Mouse (Mus musculus): ENCODE data around the gene Srpk1. TPM values are rescaled to one million over a fixed set of nuclear protein-coding genes. Genes with fewer than 3 reads are reported as not detected.

Srpk1 gene
- polyA plus RNA-seq, 1 experiment from 2014 or later, result 55.2 TPM

- Histone ChIP-seq H3K4me1 (replicated peaks; ENCODE audit: control insufficient read depth, insufficient read depth, low read length) (no peaks in the 10 kb centered on the region), H3K36me3 (ENCODE audit: control insufficient read depth, insufficient read depth) (no peaks in the 10 kb centered on the region), H3K27me3 (replicated peaks; ENCODE audit: control insufficient read depth, insufficient read depth, low read length) (no peaks in the 10 kb centered on the region), H3K9ac (ENCODE audit: low read depth, low read length) (no peak overlapping the region), H3K9me3 (ENCODE audit: control insufficient read depth) (no peaks in the 10 kb centered on the region), H3K4me2 (replicated peaks; ENCODE audit: low read depth) (no peak overlapping the region), H3K4me3 (ENCODE audit: low read depth, low read length) (no peak overlapping the region), H3K27ac (ENCODE audit: low read depth, low read length) (no peak overlapping the region)
- ATAC-seq, result no peak
- 32% methylated on average over 4 of the region's 4 CpGs for WGBS
- TF ChIP-seq CTCF (IDR thresholded peaks at IDR 0.05; ENCODE audit: low read depth), result no peak
Measured at GRCm38 (mm10) chr17:28644112-28644511, 21.6 kb upstream of the Srpk1 start.

GRCm38 (mm10) chr17:28643697-28644096, 21.2 kb upstream of the Srpk1 start:
- no peak for ATAC-seq
- Histone ChIP-seq H3K9ac (ENCODE audit: low read depth, low read length) (no peak overlapping the region), H3K9me3 (ENCODE audit: control insufficient read depth) (no peaks in the 10 kb centered on the region), H3K36me3 (ENCODE audit: control insufficient read depth, insufficient read depth) (no peaks in the 10 kb centered on the region), H3K27ac (ENCODE audit: low read depth, low read length) (no peak overlapping the region), H3K27me3 (replicated peaks; ENCODE audit: control insufficient read depth, insufficient read depth, low read length) (no peaks in the 10 kb centered on the region), H3K4me2 (replicated peaks; ENCODE audit: low read depth) (no peak overlapping the region), H3K4me1 (replicated peaks; ENCODE audit: control insufficient read depth, insufficient read depth, low read length) (no peaks in the 10 kb centered on the region), H3K4me3 (ENCODE audit: low read depth, low read length) (no peak overlapping the region)
- no peak for TF ChIP-seq CTCF (IDR thresholded peaks at IDR 0.05; ENCODE audit: low read depth)
- 17% methylated on average over 3 of the region's 3 CpGs for WGBS

GRCm38 (mm10) chr17:28640113-28640512, 17.6 kb upstream of the Srpk1 start:
- no peaks in the 10 kb centered on the region for H3K36me3 ChIP-seq (ENCODE audit: control insufficient read depth, insufficient read depth)
- WGBS, result 82% methylated on average over 3 of the region's 3 CpGs
- ATAC-seq, result no peak
- H3K9me3 ChIP-seq (ENCODE audit: control insufficient read depth), result no peaks in the 10 kb centered on the region
- no peak overlapping the region for H3K9ac ChIP-seq (ENCODE audit: low read depth, low read length)
- no peaks in the 10 kb centered on the region for H3K4me1 ChIP-seq (replicated peaks; ENCODE audit: control insufficient read depth, insufficient read depth, low read length)
- H3K27me3 ChIP-seq (replicated peaks; ENCODE audit: control insufficient read depth, insufficient read depth, low read length), result no peaks in the 10 kb centered on the region
- H3K4me3 ChIP-seq (ENCODE audit: low read depth, low read length), result no peak overlapping the region
- no peak for TF ChIP-seq CTCF (IDR thresholded peaks at IDR 0.05; ENCODE audit: low read depth)
- H3K27ac ChIP-seq (ENCODE audit: low read depth, low read length), result no peak overlapping the region
- no peak overlapping the region for H3K4me2 ChIP-seq (replicated peaks; ENCODE audit: low read depth)

DNA sequence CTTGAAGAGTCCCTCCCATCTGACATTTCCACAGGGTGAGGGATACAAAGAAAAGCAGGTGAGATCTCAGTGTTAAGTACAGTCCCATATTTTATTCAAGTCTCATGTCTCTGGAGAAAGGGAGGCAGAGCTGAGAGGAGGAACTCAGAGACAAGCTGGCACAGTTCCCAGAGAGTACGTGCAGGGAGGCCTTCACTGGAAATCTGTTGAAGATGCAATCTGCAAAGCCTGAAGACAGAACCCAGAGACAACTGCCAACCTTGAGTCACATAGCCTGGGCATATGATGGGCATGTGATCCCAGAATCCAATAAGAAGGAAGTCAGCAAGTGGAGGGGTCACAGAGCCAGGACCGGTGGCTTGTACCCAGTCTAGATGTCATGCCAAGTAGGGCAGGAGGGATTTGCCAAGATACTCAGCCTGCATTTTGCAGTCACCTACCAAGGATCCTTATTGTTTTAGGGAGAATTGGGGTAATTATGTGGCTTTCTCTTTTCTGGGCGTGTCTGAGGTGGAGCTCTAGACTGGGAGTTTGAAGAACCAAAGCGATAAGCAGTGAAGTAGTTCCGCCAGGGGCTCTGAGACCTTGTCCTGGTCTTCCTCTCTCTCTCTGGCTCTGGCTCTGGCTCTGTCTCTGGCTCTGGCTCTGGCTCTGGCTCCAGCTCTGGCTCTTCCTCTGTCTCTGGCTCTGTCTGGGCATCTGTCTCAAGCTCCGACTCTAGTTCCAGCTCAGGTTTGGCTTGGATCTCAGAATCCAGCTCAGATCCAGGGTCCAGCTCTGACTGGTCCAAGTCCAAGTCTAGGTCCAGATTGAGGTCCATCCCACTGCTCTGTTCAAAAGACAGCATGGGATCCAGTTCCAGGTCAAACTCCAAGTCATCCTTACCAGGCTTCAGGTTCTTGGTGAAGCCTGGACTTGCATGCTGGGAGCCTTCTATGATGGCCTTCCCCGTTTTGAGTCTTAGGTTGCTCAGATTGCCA, 15.5 kb upstream of the Srpk1 start:
- H3K27me3 ChIP-seq (replicated peaks; ENCODE audit: control insufficient read depth, insufficient read depth, low read length), result no peaks in the 10 kb centered on the region
- ATAC-seq, result no peak
- no peaks in the 10 kb centered on the region for H3K9me3 ChIP-seq (ENCODE audit: control insufficient read depth)
- H3K4me2 ChIP-seq (replicated peaks; ENCODE audit: low read depth), result no peak overlapping the region
- no peaks in the 10 kb centered on the region for H3K36me3 ChIP-seq (ENCODE audit: control insufficient read depth, insufficient read depth)
- H3K4me1 ChIP-seq (replicated peaks; ENCODE audit: control insufficient read depth, insufficient read depth, low read length), result no peaks in the 10 kb centered on the region
- TF ChIP-seq CTCF (IDR thresholded peaks at IDR 0.05; ENCODE audit: low read depth), result no peak
- no peak overlapping the region for H3K9ac ChIP-seq (ENCODE audit: low read depth, low read length)
- no peak overlapping the region for H3K4me3 ChIP-seq (ENCODE audit: low read depth, low read length)
- WGBS, result 78% methylated on average over 7 of the region's 7 CpGs
- no peak overlapping the region for H3K27ac ChIP-seq (ENCODE audit: low read depth, low read length)

DNA sequence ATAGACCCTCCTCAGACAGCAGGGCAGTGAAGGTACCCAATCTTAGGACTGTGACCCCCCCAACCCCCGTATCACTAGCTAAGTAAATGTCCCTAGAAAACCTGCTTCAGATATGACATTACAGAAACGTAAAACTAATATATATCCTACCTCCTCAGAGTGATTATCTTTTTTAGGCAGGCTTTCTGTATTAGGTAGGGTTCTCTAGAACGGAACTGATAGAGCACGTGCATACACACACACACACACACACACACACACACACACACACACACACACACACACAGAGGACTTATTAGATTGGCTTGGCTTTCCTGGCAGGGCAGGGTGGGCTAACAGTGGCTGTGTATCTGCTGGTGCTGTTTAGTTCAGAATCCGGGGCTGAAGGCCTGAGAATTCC, 13.3 kb upstream of the Srpk1 start:
- Histone ChIP-seq H3K4me3 (ENCODE audit: low read depth, low read length) (no peak overlapping the region), H3K4me1 (replicated peaks; ENCODE audit: control insufficient read depth, insufficient read depth, low read length) (no peaks in the 10 kb centered on the region), H3K4me2 (replicated peaks; ENCODE audit: low read depth) (no peak overlapping the region), H3K27me3 (replicated peaks; ENCODE audit: control insufficient read depth, insufficient read depth, low read length) (no peaks in the 10 kb centered on the region), H3K9ac (ENCODE audit: low read depth, low read length) (no peak overlapping the region), H3K9me3 (ENCODE audit: control insufficient read depth) (no peaks in the 10 kb centered on the region), H3K36me3 (ENCODE audit: control insufficient read depth, insufficient read depth) (no peaks in the 10 kb centered on the region), H3K27ac (ENCODE audit: low read depth, low read length) (no peak overlapping the region)
- TF ChIP-seq CTCF (IDR thresholded peaks at IDR 0.05; ENCODE audit: low read depth), result no peak
- ATAC-seq, result no peak
- 87% methylated on average over 5 of the region's 5 CpGs for WGBS

- WGBS, result 40% methylated on average over 3 of the region's 3 CpGs
- Histone ChIP-seq H3K36me3 (ENCODE audit: control insufficient read depth, insufficient read depth) (no peaks in the 10 kb centered on the region), H3K27ac (ENCODE audit: low read depth, low read length) (no peak overlapping the region), H3K4me2 (replicated peaks; ENCODE audit: low read depth) (no peak overlapping the region), H3K4me3 (ENCODE audit: low read depth, low read length) (no peak overlapping the region), H3K27me3 (replicated peaks; ENCODE audit: control insufficient read depth, insufficient read depth, low read length) (no peaks in the 10 kb centered on the region), H3K9me3 (ENCODE audit: control insufficient read depth) (no peaks in the 10 kb centered on the region), H3K4me1 (replicated peaks; ENCODE audit: control insufficient read depth, insufficient read depth, low read length) (no peaks in the 10 kb centered on the region), H3K9ac (ENCODE audit: low read depth, low read length) (no peak overlapping the region)
- peak; percentile 84 for ATAC-seq
- TF ChIP-seq CTCF (IDR thresholded peaks at IDR 0.05; ENCODE audit: low read depth), result peak; percentile 75
Measured at GRCm38 (mm10) chr17:28629125-28629524, 6.6 kb upstream of the Srpk1 start.

Measured in intestine, postnatal 0 days (tissue).